Mouse (Mus musculus) megakaryocyte, embryonic 14.5 days (primary cell): ENCODE measurements around the gene Cd81.

Experiments used
- FLI1 ChIP-seq: IDR thresholded peaks from 2 replicates; pipeline ENCODE4 v1.6.1; 2012; ENCODE audit warnings: low read length, inconsistent platforms, mixed read lengths
- GATA1 ChIP-seq: IDR thresholded peaks from 3 replicates; pipeline ENCODE4 v1.6.1; 2012; ENCODE audit warnings: mixed read lengths, low read length, inconsistent platforms, borderline replicate concordance

- no peak for TF ChIP-seq GATA1
- TF ChIP-seq FLI1: no peak
Measured at GRCm38 (mm10) chr7:143073086-143073485, 20.5 kb downstream of the Cd81 start.
